Mouse (Mus musculus) small intestine, adult 2 months (tissue): ENCODE results near the gene Etv5.

ENCODE experiments used
- CTCF ChIP-seq: fragments of 200-500 bp; IDR thresholded peaks from 2 replicates; pipeline ENCODE4 v1.5.1; 2012; ENCODE audit warnings: low read depth, mild to moderate bottlenecking, control low read depth, inconsistent platforms, low read length, moderate library complexity, mixed read lengths; ENCODE audit not compliant: insufficient replicate concordance, insufficient read length; ENCODE audit errors: extremely low read depth
- POLR2A ChIP-seq: fragments of 200-500 bp; IDR thresholded peaks from 2 replicates; pipeline ENCODE4 v1.6.1; 2012; ENCODE audit warnings: low read depth, mild to moderate bottlenecking, control low read depth, inconsistent platforms, low read length, moderate library complexity

- no peak for TF ChIP-seq CTCF
- TF ChIP-seq POLR2A, result no peak
Observed at GRCm38 (mm10) chr16:22411764-22412163, 27.8 kb downstream of the Etv5 start.
